Mouse (Mus musculus) subcutaneous adipose tissue, adult 2 months (tissue): ENCODE results near the gene Opn4. TPM values are rescaled to one million over a fixed set of nuclear protein-coding genes. Genes with fewer than 3 reads are reported as not detected.

ENCODE experiments used
- polyA plus RNA-seq: library from polyadenylated mRNA; depleted of rRNA; stranded (reverse); fragments of >200 nt; gene quantifications from 2 replicates; pipeline ENCODE4 v1.2.3, GENCODE M21; 2012; ENCODE audit warnings: low replicate concordance; rRNA removed

Gene Opn4
- polyA plus RNA-seq: not detected in 2 replicates

GRCm38 (mm10) chr14:34599941-34600340, at the start of gene Opn4:
Opn4 (minus strand) TSS chr14:34600142.

GRCm38 (mm10) chr14:34588498-34588897, 11.4 kb downstream of the Opn4 start, which contains the start of gene Ldb3:
Ldb3 (minus strand) TSS chr14:34588682.

Other genes with a start within 250 kb of the Opn4 start
- gene Fam25c, start 244.7 kb downstream of the Opn4 start, polyA plus RNA-seq: 0.50 TPM in 1 of 2 replicates, not detected in the other
- 164 and 1,886 TPM in 2 replicates for gene Sncg, start 225.4 kb downstream of the Opn4 start, polyA plus RNA-seq
- gene Mmrn2, start 224.7 kb downstream of the Opn4 start, polyA plus RNA-seq: 29.2 and 53.0 TPM in 2 replicates
- 14.7 and 24.4 TPM in 2 replicates for gene Bmpr1a, start 96.8 kb downstream of the Opn4 start, polyA plus RNA-seq
- gene 9230112D13Rik, start 77.3 kb downstream of the Opn4 start, polyA plus RNA-seq: not detected in 2 replicates
- 4.8 and 5.1 TPM in 2 replicates for gene Ldb3, start 11.5 kb downstream of the Opn4 start, polyA plus RNA-seq
- gene Wapl, start 73.8 kb upstream of the Opn4 start, polyA plus RNA-seq: 15.9 and 21.6 TPM in 2 replicates
- 0.84 and 4.7 TPM in 2 replicates for gene Grid1, start 220.0 kb upstream of the Opn4 start, polyA plus RNA-seq